Mouse (Mus musculus) lung, postnatal 0 days (tissue): ENCODE results near the gene H2al1m.

Experiments
- CTCF ChIP-seq: IDR thresholded peaks from 2 replicates; pipeline ENCODE4 v1.5.1; 2016; ENCODE audit warnings: antibody characterized with exemption, mild to moderate bottlenecking
- EP300 ChIP-seq: IDR thresholded peaks from 2 replicates; pipeline ENCODE4 v1.6.1; 2016; ENCODE audit warnings: antibody characterized with exemption, mild to moderate bottlenecking, control low read depth

- TF ChIP-seq EP300 (no peak), CTCF (no peak)
Measured at GRCm38 (mm10) chrX:9248911-9249310, 34.7 kb upstream of the H2al1m start.
